Mouse (Mus musculus): ENCODE measurements at regions not wholly inside any gene's neighbourhood (a gene's known extent, or its start where the extent isn't known, plus 50 kb on each side); places are given as distances from the start of the nearest gene placed in this dataset.

DNA sequence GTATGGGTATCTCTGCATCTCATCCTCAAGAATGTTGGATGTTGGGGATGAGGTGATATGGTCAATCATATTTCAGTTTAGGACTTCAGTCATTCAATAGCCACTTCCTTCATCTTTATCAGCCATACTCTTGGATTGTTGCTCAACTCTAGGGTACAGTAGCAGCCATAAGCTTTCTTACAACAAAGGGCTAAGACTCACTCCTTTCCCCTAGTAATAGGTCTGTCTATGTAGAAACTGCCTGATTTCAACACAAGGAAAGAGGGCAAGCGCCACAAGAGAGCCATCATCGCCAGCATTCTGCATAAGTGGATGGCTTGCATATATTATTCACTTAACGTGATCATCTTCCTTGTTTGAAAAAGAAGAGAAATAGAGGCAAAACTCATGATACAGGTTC is 107.5 kb upstream of the Rmdn2 start:
- H3K27me3 ChIP-seq (ENCODE audit: poor library complexity, severe bottlenecking): no peaks in the 10 kb centered on the region
- WGBS: 93% methylated on average over 3 of the region's 3 CpGs
- no peaks in the 10 kb centered on the region for H3K9me3 ChIP-seq
- DNase-seq (ENCODE audit: extremely low spot score, low spot score): no peak
- no peaks in the 10 kb centered on the region for H3K36me3 ChIP-seq (replicated peaks)
- H3K4me3 ChIP-seq: no peak overlapping the region
- no peak overlapping the region for H3K27ac ChIP-seq
- peaks cover 6% of the 10 kb centered on the region; the same call in 1 of the 2 replicates for H3K4me1 ChIP-seq

DNA sequence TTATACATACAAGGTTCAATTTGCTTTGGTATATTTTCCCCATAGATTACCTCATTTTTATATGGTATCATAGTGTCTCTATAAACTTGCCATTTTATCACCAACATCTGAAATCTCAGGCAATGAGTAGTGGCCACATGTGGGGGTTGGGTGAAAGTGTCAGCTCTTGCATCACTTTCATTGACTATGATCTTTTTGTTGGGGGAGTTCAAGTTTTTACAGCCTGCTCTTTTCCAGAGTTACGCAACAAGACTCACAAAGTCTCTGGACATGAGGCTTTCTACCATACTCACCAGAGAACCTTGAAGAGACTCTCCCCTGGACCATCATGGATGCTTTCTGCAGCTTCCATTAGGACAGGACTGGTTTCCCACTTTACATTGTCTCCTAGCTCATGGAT is 106.1 kb upstream of the Rmdn2 start:
- Histone ChIP-seq H3K27me3 (ENCODE audit: poor library complexity, severe bottlenecking) (no peaks in the 10 kb centered on the region), H3K9me3 (no peaks in the 10 kb centered on the region), H3K36me3 (replicated peaks) (no peaks in the 10 kb centered on the region), H3K27ac (no peak overlapping the region), H3K4me1 (peaks cover 6% of the 10 kb centered on the region; the same call in 1 of the 2 replicates), H3K4me3 (no peak overlapping the region)
- DNase-seq (ENCODE audit: extremely low spot score, low spot score): no peak
- 88% methylated on average over 1 of the region's 1 CpGs for WGBS

DNA sequence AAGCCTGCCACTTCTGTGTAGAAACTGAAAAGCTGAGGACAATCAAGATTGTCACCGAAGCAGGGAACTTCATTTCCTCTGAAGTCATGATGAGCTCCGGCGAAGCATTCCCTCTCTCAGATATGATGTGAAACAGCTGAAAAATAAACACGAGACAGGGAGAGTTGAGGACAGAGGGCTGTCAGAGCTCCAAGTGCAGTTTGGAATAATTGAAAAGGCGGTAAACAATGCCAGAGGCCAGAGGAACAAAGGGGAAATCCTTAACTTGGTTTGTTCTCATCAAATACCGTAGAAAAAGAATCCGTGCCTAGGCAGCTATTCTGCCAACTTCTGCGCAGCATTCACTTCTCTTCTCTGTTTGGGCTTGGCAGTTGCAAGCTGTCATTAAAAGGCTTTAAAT is 102.4 kb upstream of the Rmdn2 start:
- Histone ChIP-seq H3K27ac (no peak overlapping the region), H3K4me1 (no peaks in the 10 kb centered on the region; the same call in 1 of the 2 replicates), H3K36me3 (replicated peaks) (no peaks in the 10 kb centered on the region), H3K4me3 (no peak overlapping the region), H3K9me3 (no peaks in the 10 kb centered on the region), H3K27me3 (ENCODE audit: poor library complexity, severe bottlenecking) (no peaks in the 10 kb centered on the region)
- DNase-seq (ENCODE audit: extremely low spot score, low spot score): no peak
- 90% methylated on average over 8 of the region's 8 CpGs for WGBS

DNA sequence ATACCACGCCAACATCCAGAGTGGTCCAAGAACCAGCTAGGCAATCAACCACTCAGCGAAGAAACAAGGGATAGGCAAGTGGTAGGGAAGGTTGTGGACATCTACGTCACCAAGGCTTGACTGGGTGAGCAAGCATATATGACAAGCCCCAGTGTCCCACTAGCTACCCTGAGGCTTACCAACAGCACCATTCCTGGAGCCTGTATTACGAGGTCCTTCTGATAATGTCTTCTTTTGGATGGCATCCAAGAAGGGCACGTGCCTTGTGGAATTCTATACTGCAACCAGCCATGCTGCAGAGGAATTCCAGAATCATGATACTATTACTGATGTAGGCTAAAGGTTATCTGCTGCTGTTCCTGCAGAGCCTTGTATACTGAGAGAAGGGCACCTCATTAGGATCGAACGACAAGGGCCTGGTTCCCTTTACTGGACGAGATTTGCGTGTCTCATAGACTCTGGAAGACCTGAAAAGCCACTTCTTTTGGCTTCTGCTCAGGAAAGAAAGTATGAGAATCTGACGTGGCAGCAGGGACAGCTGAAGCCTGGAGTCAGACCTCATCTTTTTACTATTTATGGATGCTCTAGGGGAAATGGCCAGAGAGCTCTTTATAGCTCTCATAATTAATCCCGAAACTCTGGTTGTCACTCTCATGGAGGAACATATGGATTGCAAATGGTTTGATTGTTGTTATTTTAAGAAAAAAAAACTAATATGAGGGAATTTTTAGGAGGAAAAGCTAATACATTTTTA is 101.5 kb upstream of the Rmdn2 start:
- Histone ChIP-seq H3K9me3 (no peaks in the 10 kb centered on the region), H3K36me3 (replicated peaks) (no peaks in the 10 kb centered on the region), H3K4me1 (no peaks in the 10 kb centered on the region; the same call in 1 of the 2 replicates), H3K4me3 (no peak overlapping the region), H3K27ac (no peak overlapping the region), H3K27me3 (ENCODE audit: poor library complexity, severe bottlenecking) (no peaks in the 10 kb centered on the region)
- no peak for DNase-seq (ENCODE audit: extremely low spot score, low spot score)
- 89% methylated on average over 11 of the region's 11 CpGs for WGBS

- DNase-seq (ENCODE audit: extremely low spot score, low spot score): no peak
- H3K9me3 ChIP-seq: no peaks in the 10 kb centered on the region
- no peaks in the 10 kb centered on the region for H3K27me3 ChIP-seq (ENCODE audit: poor library complexity, severe bottlenecking)
- H3K36me3 ChIP-seq (replicated peaks): no peaks in the 10 kb centered on the region
- H3K4me3 ChIP-seq: no peak overlapping the region
- H3K4me1 ChIP-seq: no peaks in the 10 kb centered on the region; the same call in 1 of the 2 replicates
- no peak overlapping the region for H3K27ac ChIP-seq
- 91% methylated on average over 9 of the region's 9 CpGs for WGBS
These were observed 100.4 kb upstream of the Rmdn2 start for GRCm38 (mm10) chr17:79511218-79511617.

GRCm38 (mm10) chr17:79514076-79514475 is 97.6 kb upstream of the Rmdn2 start:
- Histone ChIP-seq H3K9me3 (no peaks in the 10 kb centered on the region), H3K36me3 (replicated peaks) (no peaks in the 10 kb centered on the region), H3K4me1 (no peaks in the 10 kb centered on the region; the same call in 1 of the 2 replicates), H3K4me3 (no peak overlapping the region), H3K27ac (no peak overlapping the region), H3K27me3 (ENCODE audit: poor library complexity, severe bottlenecking) (no peaks in the 10 kb centered on the region)
- no peak for DNase-seq (ENCODE audit: extremely low spot score, low spot score)
- WGBS: 87% methylated on average over 7 of the region's 7 CpGs

GRCm38 (mm10) chr17:79518185-79518584 is 93.5 kb upstream of the Rmdn2 start:
- no peak for DNase-seq (ENCODE audit: extremely low spot score, low spot score)
- H3K36me3 ChIP-seq (replicated peaks): no peaks in the 10 kb centered on the region
- no peaks in the 10 kb centered on the region for H3K27me3 ChIP-seq (ENCODE audit: poor library complexity, severe bottlenecking)
- no peak overlapping the region for H3K27ac ChIP-seq
- WGBS: 73% methylated on average over 3 of the region's 3 CpGs
- H3K4me1 ChIP-seq: no peaks in the 10 kb centered on the region; the same call in 1 of the 2 replicates
- H3K4me3 ChIP-seq: no peak overlapping the region
- no peaks in the 10 kb centered on the region for H3K9me3 ChIP-seq

DNA sequence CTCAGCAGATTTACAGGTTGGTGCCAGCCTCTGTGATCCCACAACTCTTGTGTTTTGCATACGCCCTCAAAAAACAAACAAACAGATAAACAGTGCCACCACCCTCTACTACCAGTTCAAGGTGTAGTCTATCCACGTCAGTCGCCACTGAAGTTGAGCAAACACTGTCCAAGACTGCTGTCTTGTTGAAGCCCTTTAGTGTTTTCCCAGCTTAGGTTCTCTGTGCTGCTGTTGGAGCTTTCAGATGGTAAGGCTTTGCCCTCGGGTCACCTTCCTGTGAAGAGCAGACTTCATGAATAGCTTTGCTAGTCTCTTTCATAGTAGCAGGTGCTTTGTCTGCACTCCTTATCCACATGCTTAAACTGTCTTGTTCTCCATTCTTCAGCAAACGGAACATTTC is 93.0 kb upstream of the Rmdn2 start:
- H3K36me3 ChIP-seq (replicated peaks): no peaks in the 10 kb centered on the region
- WGBS: 87% methylated on average over 5 of the region's 5 CpGs
- H3K9me3 ChIP-seq: no peaks in the 10 kb centered on the region
- H3K27me3 ChIP-seq (ENCODE audit: poor library complexity, severe bottlenecking): no peaks in the 10 kb centered on the region
- no peak overlapping the region for H3K4me3 ChIP-seq
- no peak for DNase-seq (ENCODE audit: extremely low spot score, low spot score)
- no peak overlapping the region for H3K27ac ChIP-seq
- no peaks in the 10 kb centered on the region; the same call in 1 of the 2 replicates for H3K4me1 ChIP-seq

GRCm38 (mm10) chr17:79519356-79519755 is 92.3 kb upstream of the Rmdn2 start:
- H3K27ac ChIP-seq: no peak overlapping the region
- no peaks in the 10 kb centered on the region for H3K4me1 ChIP-seq
- H3K36me3 ChIP-seq (replicated peaks): no peaks in the 10 kb centered on the region
- no peaks in the 10 kb centered on the region for H3K9me3 ChIP-seq
- 83% methylated on average over 4 of the region's 4 CpGs for WGBS
- no peak for DNase-seq (ENCODE audit: extremely low spot score, low spot score)
- no peak overlapping the region for H3K4me3 ChIP-seq
- H3K27me3 ChIP-seq (ENCODE audit: poor library complexity, severe bottlenecking): no peaks in the 10 kb centered on the region

DNA sequence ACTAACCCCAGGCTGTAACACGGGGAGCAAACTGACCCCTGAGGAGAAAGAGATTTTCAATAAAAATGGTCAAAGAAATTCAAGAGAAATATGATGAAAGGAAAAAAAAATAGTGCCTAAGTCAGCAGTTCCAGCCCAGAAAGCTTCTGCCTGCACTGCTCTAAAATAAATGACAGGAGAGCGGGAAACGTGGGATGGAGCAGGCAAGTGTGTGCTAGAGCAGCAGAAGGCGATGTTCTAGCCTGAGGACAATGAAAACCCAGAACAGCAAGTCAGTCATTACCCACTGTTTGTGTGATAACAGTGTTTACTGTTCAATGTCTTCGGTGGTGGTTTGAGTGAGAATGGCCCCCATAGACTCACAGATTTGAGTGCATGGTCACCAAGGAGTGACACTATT is 91.4 kb upstream of the Rmdn2 start:
- H3K27ac ChIP-seq: no peak overlapping the region
- DNase-seq (ENCODE audit: extremely low spot score, low spot score): no peak
- WGBS: 86% methylated on average over 5 of the region's 5 CpGs
- no peaks in the 10 kb centered on the region for H3K36me3 ChIP-seq (replicated peaks)
- H3K9me3 ChIP-seq: no peaks in the 10 kb centered on the region
- H3K4me1 ChIP-seq: no peaks in the 10 kb centered on the region
- H3K4me3 ChIP-seq: no peak overlapping the region
- H3K27me3 ChIP-seq (ENCODE audit: poor library complexity, severe bottlenecking): no peaks in the 10 kb centered on the region

GRCm38 (mm10) chr17:79521691-79522090 is 90.0 kb upstream of the Rmdn2 start:
- Histone ChIP-seq H3K36me3 (replicated peaks) (no peaks in the 10 kb centered on the region), H3K4me1 (no peaks in the 10 kb centered on the region), H3K27me3 (ENCODE audit: poor library complexity, severe bottlenecking) (no peaks in the 10 kb centered on the region), H3K27ac (no peak overlapping the region), H3K4me3 (no peak overlapping the region), H3K9me3 (no peaks in the 10 kb centered on the region)
- 97% methylated on average over 7 of the region's 7 CpGs for WGBS
- no peak for DNase-seq (ENCODE audit: extremely low spot score, low spot score)

- Histone ChIP-seq H3K36me3 (replicated peaks) (no peaks in the 10 kb centered on the region), H3K27ac (no peak overlapping the region), H3K27me3 (ENCODE audit: poor library complexity, severe bottlenecking) (no peaks in the 10 kb centered on the region), H3K4me1 (no peaks in the 10 kb centered on the region), H3K9me3 (no peaks in the 10 kb centered on the region), H3K4me3 (no peak overlapping the region)
- WGBS: 91% methylated on average over 3 of the region's 3 CpGs
- no peak for DNase-seq (ENCODE audit: extremely low spot score, low spot score)
These were observed 88.4 kb upstream of the Rmdn2 start for GRCm38 (mm10) chr17:79523230-79523629.

GRCm38 (mm10) chr17:79527391-79527790 is 84.3 kb upstream of the Rmdn2 start:
- Histone ChIP-seq H3K9me3 (no peaks in the 10 kb centered on the region), H3K27me3 (ENCODE audit: poor library complexity, severe bottlenecking) (no peaks in the 10 kb centered on the region), H3K4me1 (no peaks in the 10 kb centered on the region), H3K36me3 (replicated peaks) (no peaks in the 10 kb centered on the region), H3K27ac (no peak overlapping the region), H3K4me3 (no peak overlapping the region)
- 92% methylated on average over 3 of the region's 3 CpGs for whole genome bisulfite sequencing
- DNase-seq (ENCODE audit: extremely low spot score, low spot score): no peak

- Histone ChIP-seq H3K4me1 (no peaks in the 10 kb centered on the region), H3K9me3 (no peaks in the 10 kb centered on the region), H3K27ac (no peak overlapping the region), H3K4me3 (no peak overlapping the region), H3K36me3 (replicated peaks) (no peaks in the 10 kb centered on the region), H3K27me3 (ENCODE audit: poor library complexity, severe bottlenecking) (no peaks in the 10 kb centered on the region)
- WGBS: 87% methylated on average over 4 of the region's 4 CpGs
- DNase-seq (ENCODE audit: extremely low spot score, low spot score): no peak
These were observed 75.1 kb upstream of the Rmdn2 start for GRCm38 (mm10) chr17:79536549-79536948.

Measured in forebrain, embryonic 10.5 days (tissue).